Mouse (Mus musculus) forebrain, embryonic 10.5 days (tissue): ENCODE data around the gene Pkig. TPM values are rescaled to one million over a fixed set of nuclear protein-coding genes. Genes with fewer than 3 reads are reported as not detected.

Experiments used
- DNase-seq: peaks from one replicate; pipeline ENCODE4 v3.0.0-alpha.2; 2017; ENCODE audit warnings: low spot score; ENCODE audit errors: extremely low spot score
- H3K27ac ChIP-seq: fragments of 300-500 bp; sonication (generic); 2 replicates; pipeline ENCODE4 v1.5.1; 2016; ENCODE audit warnings: mild to moderate bottlenecking
- H3K27me3 ChIP-seq: fragments of 300-500 bp; sonication (generic); 2 replicates; pipeline ENCODE4 v1.6.1; 2016; ENCODE audit warnings: mild to moderate bottlenecking; ENCODE audit not compliant: poor library complexity, severe bottlenecking
- H3K36me3 ChIP-seq: fragments of 300-500 bp; sonication (generic); replicated peaks from 2 replicates; pipeline ENCODE4 v1.6.1; 2016; ENCODE audit warnings: mild to moderate bottlenecking, moderate library complexity
- H3K4me1 ChIP-seq: fragments of 300-500 bp; sonication (generic); 2 replicates; pipeline ENCODE4 v1.6.1; 2016
- H3K4me3 ChIP-seq: fragments of 300-500 bp; sonication (generic); 2 replicates; pipeline ENCODE4 v1.5.1; 2016; ENCODE audit warnings: mild to moderate bottlenecking, moderate library complexity
- H3K9me3 ChIP-seq: fragments of 300-500 bp; sonication (generic); 2 replicates; pipeline ENCODE4 v1.6.1; 2016; ENCODE audit warnings: mild to moderate bottlenecking, moderate library complexity
- WGBS: fragments of 180-500 bp; shearing (Covaris S2); methylation state at CpG from one replicate; pipeline ENCODE4 v1.1.7; 2016; 5-methylcytosine and 5-hydroxymethylcytosine counted together
- polyA plus RNA-seq: library from polyadenylated mRNA; unstranded; fragments of >200 nt; fragmentation: Nextera tagmentation; extraction: Ambion mirVana; gene quantifications from 2 replicates; pipeline ENCODE4 v1.2.1, GENCODE M21; 2016

The Pkig gene
- polyA plus RNA-seq, 1 experiment from 2014 or later = 212 TPM

DNA sequence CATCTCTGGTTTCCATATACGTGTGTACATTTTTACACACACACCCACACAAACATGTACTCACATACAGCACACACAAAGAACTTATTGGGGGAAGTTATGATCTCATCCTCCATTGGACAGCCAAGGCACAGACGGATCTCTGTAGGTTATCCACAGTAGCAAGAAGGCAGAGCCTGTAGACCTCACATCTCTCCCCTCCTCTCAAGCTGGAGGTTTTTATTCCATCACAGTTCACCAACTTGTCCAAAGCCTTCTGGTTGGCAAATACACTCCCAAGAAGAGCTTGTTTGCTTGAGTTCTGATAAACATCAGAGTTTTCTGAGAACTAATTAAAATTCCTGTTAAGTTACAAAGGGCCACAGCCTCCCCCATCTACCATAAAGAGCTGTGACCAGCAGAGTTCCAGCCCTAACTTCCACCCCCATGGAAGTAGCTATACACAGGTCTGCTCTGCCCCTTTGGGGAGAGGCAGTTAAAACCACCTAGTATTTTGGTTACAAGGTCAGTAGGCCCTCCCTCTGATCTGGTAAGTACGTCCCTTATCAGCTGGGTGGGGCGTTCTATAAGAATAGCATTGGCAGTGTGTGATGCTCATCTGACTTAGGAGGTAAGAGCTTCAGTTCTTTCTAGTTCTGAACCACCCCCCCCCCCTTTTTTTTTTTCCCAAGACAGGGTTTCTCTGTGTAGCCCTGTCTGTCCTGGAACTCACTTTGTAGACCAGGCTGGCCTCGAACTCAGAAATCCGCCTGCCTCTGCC is 33.8 kb downstream of the Pkig start:
- Histone ChIP-seq H3K9me3 (no peaks in the 10 kb centered on the region), H3K4me3 (no peak overlapping the region), H3K4me1 (peaks cover 59% of the 10 kb centered on the region), H3K27ac (no peak overlapping the region), H3K36me3 (no peaks in the 10 kb centered on the region), H3K27me3 (no peaks in the 10 kb centered on the region)
- 92% methylated on average over 6 of the region's 6 CpGs for WGBS
- DNase-seq = no peak

DNA sequence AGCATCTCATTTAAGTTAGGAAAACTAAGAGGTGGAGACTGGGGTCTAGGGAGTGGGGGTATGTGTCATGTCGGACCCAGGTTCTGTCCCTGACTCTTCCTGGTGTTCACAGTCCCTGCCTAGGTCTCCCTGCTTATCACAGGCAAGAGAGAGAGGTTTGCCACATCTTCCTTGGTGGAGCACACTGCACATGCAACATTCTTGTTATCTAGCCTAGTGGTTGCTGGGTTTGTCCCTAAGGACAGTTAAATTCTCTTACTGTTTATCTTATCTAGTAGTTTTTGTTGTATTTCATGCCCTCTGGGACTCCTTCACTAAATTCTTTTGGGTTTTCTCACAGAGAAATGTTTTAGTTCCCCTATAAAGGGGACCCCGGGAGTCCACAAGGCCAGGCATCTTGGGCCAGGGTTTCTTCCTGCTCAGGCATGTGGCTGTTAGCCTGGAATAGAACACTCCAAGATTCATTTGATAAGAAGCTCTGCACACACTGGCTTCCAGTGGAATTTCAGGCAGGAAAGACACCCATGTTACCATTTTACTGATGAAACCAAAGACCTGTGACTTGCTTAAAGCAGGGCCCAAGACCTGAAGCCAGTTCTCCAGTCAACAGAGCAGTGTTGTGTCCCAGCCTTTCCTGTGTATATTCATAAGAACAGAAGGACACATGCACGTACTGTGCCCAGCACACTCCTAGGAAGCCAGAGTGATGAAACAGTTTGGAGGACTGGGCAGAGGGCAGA is 34.9 kb downstream of the Pkig start:
- DNase-seq = no peak
- H3K36me3 ChIP-seq = no peaks in the 10 kb centered on the region
- 85% methylated on average over 3 of the region's 3 CpGs for WGBS
- no peaks in the 10 kb centered on the region for H3K27me3 ChIP-seq
- H3K27ac ChIP-seq = 0 out of 2 replicates have a peak overlapping the region, but pooled peaks have one; percentile 56
- H3K4me3 ChIP-seq = no peak overlapping the region
- peaks cover 69% of the 10 kb centered on the region for H3K4me1 ChIP-seq
- no peaks in the 10 kb centered on the region for H3K9me3 ChIP-seq

DNA sequence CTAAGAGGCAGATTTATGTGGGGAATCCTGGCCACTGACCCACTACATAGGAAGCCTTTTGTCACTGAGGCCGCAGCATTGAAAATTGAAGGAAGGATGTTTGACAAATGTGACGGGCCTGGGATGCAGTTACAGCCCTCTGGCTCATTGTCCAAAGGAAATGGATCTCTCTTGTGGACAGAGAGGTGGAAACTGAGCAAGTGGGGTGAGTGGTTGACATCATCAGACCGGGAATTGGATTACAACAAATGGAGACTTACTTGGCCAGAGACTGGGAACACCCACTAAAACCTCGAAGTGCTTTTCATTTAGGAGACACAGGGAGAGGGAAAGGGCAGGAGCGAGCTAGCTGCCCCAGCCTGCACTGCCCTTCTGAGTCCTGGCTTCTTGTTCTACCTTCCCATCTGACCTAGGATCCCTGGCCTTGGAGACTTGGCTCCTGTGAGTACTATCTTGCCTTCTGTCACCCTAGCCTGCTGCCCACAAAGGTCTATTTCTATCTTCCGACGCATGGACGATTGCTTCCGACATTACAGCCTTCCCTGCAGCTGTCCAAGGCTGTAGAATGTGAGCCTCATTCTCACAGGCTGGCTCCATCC is 35.6 kb downstream of the Pkig start:
- DNase-seq = no peak
- H3K27me3 ChIP-seq = no peaks in the 10 kb centered on the region
- H3K4me3 ChIP-seq = no peak overlapping the region
- no peaks in the 10 kb centered on the region for H3K9me3 ChIP-seq
- 73% methylated on average over 9 of the region's 9 CpGs for WGBS
- H3K4me1 ChIP-seq = peaks cover 77% of the 10 kb centered on the region
- no peaks in the 10 kb centered on the region for H3K36me3 ChIP-seq
- 0 out of 2 replicates have a peak overlapping the region, but pooled peaks have one; percentile 56 for H3K27ac ChIP-seq

DNA sequence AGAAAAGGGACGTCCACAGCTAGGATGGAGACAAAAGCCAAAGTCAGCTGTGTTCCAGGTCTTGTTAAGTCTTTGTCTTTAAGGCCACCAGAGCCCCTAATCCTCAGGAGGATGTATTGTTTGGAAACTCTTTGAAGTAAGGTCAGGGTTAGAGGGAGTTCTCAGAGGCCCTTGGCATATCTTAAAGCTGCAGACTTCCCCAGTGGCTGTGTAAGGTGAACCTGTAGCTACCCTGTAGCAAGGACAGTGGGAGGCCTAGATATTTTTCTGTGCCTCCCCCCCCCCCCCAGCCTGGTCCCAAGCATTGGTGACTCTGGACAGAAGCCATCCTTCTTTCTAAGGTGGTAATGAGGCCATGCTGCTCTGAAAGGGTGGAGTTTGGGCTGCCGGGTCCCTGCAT is 38.6 kb downstream of the Pkig start:
- Histone ChIP-seq H3K9me3 (no peaks in the 10 kb centered on the region), H3K27me3 (no peaks in the 10 kb centered on the region), H3K36me3 (no peaks in the 10 kb centered on the region), H3K27ac (peak overlapping the region; percentile 31), H3K4me3 (peak overlapping the region; percentile 12; the same call in 1 of the 2 replicates), H3K4me1 (peaks cover 56% of the 10 kb centered on the region)
- DNase-seq = no peak
- WGBS = 37% methylated on average over 2 of the region's 2 CpGs

DNA sequence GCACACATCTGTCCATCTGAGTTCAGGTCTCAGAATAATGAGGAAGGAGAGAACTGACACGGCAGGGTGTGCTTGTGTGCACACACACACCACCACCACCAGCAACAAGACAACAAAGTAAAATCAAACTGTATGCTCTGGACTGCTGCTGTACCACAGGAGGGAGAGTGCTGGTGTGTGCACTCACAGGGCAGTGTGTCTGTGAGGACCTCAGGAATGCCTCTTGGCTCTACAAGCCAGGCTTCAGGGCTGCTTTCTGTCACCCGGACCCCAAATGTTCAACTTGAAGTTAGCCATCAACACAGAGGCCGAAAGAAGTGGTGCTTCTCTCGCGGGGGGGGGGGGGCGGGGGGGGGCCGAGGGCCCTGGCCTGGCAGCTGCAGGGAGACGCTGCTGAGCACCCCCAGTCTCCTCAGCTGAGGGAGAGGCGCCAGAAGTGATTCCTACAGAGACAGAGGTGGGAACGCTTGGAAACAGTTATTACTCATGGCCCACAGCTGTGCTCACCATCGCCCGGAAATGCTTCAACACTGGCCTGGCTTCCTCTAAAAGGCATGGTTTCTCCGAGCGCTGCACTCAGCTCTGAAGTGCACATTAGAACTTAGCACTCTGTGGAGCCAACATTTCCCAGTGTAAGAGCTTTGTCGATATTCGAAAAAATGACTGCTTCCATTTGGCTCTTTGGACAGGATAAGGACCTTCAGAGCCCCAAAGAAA is 39.7 kb downstream of the Pkig start:
- DNase-seq = no peak
- no peaks in the 10 kb centered on the region for H3K36me3 ChIP-seq
- no peaks in the 10 kb centered on the region for H3K27me3 ChIP-seq
- peaks cover 60% of the 10 kb centered on the region for H3K4me1 ChIP-seq
- H3K4me3 ChIP-seq = no peak overlapping the region
- no peaks in the 10 kb centered on the region for H3K9me3 ChIP-seq
- peak overlapping the region; percentile 67; the same call in 1 of the 2 replicates for H3K27ac ChIP-seq
- WGBS = 71% methylated on average over 15 of the region's 16 CpGs

DNA sequence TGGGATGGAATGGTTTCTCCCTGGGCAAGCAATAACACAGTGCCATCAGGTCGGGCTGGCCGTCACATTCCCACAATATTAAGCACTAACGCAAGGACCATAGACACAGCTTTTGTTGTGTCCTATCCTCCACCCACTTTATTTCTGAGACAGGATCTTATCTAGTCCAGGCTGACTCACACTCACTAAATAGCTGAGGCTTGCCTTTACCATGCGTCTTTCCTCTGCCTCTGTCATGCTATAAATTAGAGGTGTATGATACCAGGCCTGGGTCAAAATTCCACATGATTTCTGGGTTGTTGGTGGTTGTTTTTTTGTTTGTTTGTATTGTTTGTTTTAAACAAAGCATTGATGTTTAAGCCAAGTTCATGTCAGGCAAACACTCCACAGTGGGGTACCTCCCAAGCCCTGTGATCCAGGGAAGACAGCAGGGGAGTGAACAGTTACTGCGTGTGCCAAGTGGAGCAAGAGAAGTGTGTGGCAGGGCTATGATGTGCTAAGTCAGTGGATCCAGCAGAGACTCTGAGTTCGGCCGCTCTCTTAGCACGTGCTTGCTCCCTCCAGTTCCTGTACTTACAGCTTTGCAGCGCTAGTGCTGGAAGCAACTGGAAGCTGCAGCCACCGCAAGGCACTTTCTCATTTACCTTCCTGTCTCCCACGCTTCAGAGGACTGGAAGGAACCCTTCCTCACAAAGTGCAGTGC is 41.0 kb downstream of the Pkig start:
- Histone ChIP-seq H3K36me3 (peaks cover 5% of the 10 kb centered on the region), H3K4me1 (peaks cover 49% of the 10 kb centered on the region), H3K27ac (no peak overlapping the region), H3K4me3 (no peak overlapping the region), H3K9me3 (no peaks in the 10 kb centered on the region), H3K27me3 (no peaks in the 10 kb centered on the region)
- WGBS = 89% methylated on average over 11 of the region's 11 CpGs
- DNase-seq = no peak

DNA sequence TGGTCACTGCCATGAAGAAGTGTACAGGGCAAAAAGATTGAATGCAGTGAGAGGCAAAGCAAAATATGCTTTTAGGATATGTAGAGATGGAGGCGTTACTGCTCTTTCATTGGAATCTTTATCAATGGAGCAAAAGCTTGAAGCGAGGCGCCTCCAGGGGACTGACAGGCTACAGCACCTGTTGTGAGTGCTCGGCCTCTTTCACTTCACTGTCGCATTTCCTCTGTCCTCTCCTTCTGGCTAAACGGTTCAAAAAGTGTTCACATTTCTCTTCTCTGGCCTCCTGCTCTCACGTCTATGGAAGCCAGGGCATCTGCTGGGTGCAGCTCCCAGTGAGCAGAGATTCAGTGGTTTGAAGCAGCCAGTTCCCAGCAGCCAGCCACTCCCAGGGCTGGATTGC is 44.2 kb downstream of the Pkig start:
- DNase-seq = no peak
- H3K27me3 ChIP-seq = no peaks in the 10 kb centered on the region
- peaks cover 24% of the 10 kb centered on the region for H3K36me3 ChIP-seq
- peaks cover 29% of the 10 kb centered on the region for H3K4me1 ChIP-seq
- WGBS = 76% methylated on average over 7 of the region's 7 CpGs
- no peak overlapping the region for H3K4me3 ChIP-seq
- no peak overlapping the region for H3K27ac ChIP-seq
- H3K9me3 ChIP-seq = no peaks in the 10 kb centered on the region

DNA sequence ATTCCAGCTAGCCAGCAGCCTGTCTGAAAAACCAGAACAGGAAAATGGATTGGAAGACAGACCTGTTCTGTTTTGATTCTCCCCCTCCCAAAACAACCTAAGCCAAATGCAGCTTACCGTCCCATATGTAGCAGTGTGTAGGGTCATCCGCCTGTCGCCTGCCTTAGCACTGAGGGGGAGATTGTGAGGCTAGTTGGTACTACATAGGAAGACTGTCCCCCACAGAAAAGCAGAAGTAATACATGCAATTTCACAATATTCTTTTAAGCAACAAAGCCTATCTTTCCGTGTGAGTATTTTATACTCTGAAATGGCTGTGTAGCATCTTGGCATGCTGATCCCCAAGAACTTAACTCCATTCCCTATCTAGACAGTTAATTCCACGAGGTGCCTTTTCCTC is 44.7 kb downstream of the Pkig start:
- Histone ChIP-seq H3K4me3 (no peak overlapping the region), H3K27ac (no peak overlapping the region), H3K9me3 (no peaks in the 10 kb centered on the region), H3K4me1 (peaks cover 24% of the 10 kb centered on the region), H3K27me3 (no peaks in the 10 kb centered on the region), H3K36me3 (peaks cover 24% of the 10 kb centered on the region)
- 89% methylated on average over 5 of the region's 5 CpGs for WGBS
- no peak for DNase-seq

DNA sequence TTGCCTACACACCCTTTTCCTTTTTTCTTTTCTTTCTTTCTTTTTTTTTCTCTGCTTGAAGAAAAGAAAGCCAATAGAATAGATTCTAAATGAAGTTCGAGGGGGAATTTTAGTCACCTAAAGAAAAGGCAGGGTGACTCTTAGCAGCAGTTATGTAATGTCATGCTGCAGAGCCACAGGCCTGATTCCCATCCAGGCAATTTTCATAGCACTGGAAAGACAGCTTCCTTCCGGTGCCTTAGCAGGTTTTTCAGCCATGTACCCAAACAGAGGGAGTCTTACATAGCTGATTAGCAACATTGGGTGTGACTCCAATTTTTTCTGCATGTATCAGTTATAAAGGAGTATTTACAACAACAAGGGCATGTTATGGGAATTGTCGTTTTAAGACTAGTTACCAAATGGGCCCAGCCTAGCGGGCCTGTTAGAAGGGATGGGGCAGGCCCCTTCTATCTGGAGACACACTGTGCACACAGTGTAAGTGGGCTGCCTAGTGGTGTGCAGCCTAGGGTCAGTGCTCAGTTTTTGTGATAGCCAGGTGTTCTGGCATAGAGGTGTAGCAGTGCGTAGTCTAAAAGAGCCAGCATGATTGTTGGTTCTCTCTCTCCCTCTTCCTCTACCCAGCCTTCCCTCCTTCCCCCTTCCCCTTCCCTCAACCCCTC is 45.5 kb downstream of the Pkig start:
- H3K27ac ChIP-seq = no peak overlapping the region
- 94% methylated on average over 5 of the region's 5 CpGs for WGBS
- peaks cover 24% of the 10 kb centered on the region for H3K36me3 ChIP-seq
- H3K4me3 ChIP-seq = no peak overlapping the region
- no peak for DNase-seq
- no peaks in the 10 kb centered on the region for H3K9me3 ChIP-seq
- no peaks in the 10 kb centered on the region for H3K27me3 ChIP-seq
- peaks cover 16% of the 10 kb centered on the region for H3K4me1 ChIP-seq

DNA sequence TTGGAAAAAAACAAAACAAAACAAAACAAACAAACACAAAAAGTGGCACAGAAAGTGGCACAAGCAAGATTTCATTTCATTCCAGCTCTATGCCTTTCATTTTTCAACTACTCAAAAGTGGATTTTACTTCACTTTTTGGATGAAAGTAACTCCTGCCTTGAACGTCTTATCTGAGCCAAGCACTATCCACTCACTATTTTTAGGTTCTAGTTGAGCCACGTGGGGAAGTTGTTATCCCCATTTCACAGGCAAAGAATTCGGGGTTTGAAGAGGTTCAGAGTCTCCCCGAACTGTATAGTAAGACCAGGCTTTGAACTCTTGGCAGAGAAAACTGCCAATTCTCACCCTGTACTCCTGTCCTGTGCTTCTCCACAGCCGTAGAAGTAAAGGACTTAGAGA is 50.1 kb downstream of the Pkig start:
- WGBS = 93% methylated on average over 5 of the region's 5 CpGs
- Histone ChIP-seq H3K36me3 (peaks cover 45% of the 10 kb centered on the region), H3K9me3 (no peaks in the 10 kb centered on the region), H3K27me3 (no peaks in the 10 kb centered on the region), H3K4me1 (no peaks in the 10 kb centered on the region), H3K27ac (no peak overlapping the region), H3K4me3 (no peak overlapping the region)
- DNase-seq = no peak

DNA sequence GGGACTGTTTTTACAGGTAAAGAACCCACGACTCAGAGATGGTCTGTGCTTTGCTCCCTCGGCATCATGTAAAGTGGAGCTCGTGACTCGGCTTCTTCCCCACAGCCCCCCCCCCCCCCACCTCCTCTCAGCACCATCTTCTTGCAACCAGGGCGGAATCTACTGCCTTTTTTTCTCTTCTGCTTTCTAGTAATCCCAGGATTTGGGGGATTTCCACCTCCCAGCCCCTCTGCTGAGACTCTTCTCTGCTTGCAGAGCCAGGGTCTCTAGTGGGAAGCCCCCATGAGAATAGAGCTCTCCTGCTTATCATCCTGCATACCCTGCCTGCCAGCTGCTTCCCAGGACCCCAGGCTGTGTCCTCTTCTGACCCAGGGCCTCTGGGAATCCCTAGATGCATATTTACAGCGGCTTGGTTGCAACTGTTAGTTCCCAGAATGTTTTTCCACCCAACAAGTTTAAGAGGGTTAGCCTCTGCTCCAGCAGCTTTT is 50.6 kb downstream of the Pkig start:
- H3K27ac ChIP-seq = no peak overlapping the region
- no peak for DNase-seq
- 90% methylated on average over 6 of the region's 6 CpGs for WGBS
- H3K36me3 ChIP-seq = peaks cover 48% of the 10 kb centered on the region
- H3K9me3 ChIP-seq = no peaks in the 10 kb centered on the region
- H3K4me1 ChIP-seq = no peaks in the 10 kb centered on the region
- H3K4me3 ChIP-seq = no peak overlapping the region
- no peaks in the 10 kb centered on the region for H3K27me3 ChIP-seq
